Mouse (Mus musculus): ENCODE results near the gene Cdk14. TPM values are rescaled to one million over a fixed set of nuclear protein-coding genes. Genes with fewer than 3 reads are reported as not detected.

Gene Cdk14
- polyA plus RNA-seq, 1 experiment from 2014 or later, result 21.8 TPM

DNA sequence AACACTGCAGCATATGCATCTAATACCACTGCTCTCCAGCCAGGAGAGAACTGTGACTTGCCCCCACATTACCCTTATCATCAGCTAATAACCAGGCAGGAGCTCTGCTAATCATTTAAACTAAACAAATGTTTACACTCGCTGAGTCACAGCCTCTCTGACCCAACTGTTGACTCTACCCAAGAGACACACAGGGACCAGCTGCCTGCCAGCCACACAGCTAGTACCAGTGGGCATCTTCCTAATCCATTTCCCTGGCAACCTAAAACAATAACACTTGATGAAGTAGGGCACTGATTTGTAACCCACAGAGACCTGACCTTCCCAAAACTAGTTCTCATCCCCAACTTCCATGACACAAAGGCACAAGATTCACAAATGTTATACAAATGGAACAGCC lies 119.8 kb downstream of the Cdk14 start:
- Histone ChIP-seq H3K27me3 (no peaks in the 10 kb centered on the region), H3K9ac (no peak overlapping the region), H3K4me2 (no peak overlapping the region), H3K36me3 (ENCODE audit: poor library complexity, severe bottlenecking) (no peaks in the 10 kb centered on the region), H3K27ac (no peak overlapping the region), H3K4me3 (no peak overlapping the region), H3K9me3 (replicated peaks) (no peaks in the 10 kb centered on the region), H3K4me1 (0 out of 2 replicates have a peak, but pooled peaks cover 3% of the 10 kb centered on the region)
- WGBS, result 64% methylated on average over 1 of the region's 1 CpGs
- no peak for ATAC-seq

- whole genome bisulfite sequencing, result 91% methylated on average over 7 of the region's 7 CpGs
- Histone ChIP-seq H3K4me1 (0 out of 2 replicates have a peak, but pooled peaks cover 3% of the 10 kb centered on the region), H3K36me3 (ENCODE audit: poor library complexity, severe bottlenecking) (no peaks in the 10 kb centered on the region), H3K4me3 (no peak overlapping the region), H3K9ac (no peak overlapping the region), H3K4me2 (no peak overlapping the region), H3K9me3 (replicated peaks) (no peaks in the 10 kb centered on the region), H3K27me3 (no peaks in the 10 kb centered on the region), H3K27ac (no peak overlapping the region)
- ATAC-seq, result no peak
Measured at GRCm38 (mm10) chr5:5297222-5297621, 122.9 kb downstream of the Cdk14 start.

DNA sequence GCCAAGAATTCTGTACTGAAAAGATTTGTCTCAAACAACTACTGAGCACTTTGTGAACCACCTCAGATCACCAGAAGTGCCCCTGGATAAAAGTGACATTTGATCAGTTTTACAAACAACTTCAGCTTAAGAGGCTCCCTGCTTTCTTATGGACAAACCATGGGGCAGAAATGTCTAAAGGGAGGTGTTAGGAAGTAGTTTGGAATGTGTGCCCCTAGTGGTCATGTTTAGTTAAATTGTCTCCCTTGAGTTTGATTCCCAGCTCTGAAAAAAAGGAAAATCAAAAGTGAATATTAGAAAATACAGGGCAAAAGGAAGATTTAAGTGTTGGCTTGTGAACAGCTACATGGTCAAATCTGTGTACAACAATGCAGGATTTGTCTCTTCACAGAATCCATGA lies 123.3 kb downstream of the Cdk14 start:
- no peaks in the 10 kb centered on the region for H3K9me3 ChIP-seq (replicated peaks)
- no peak for ATAC-seq
- H3K9ac ChIP-seq, result no peak overlapping the region
- H3K27ac ChIP-seq, result no peak overlapping the region
- no peaks in the 10 kb centered on the region for H3K27me3 ChIP-seq
- H3K4me3 ChIP-seq, result no peak overlapping the region
- H3K4me2 ChIP-seq, result no peak overlapping the region
- H3K36me3 ChIP-seq (ENCODE audit: poor library complexity, severe bottlenecking), result no peaks in the 10 kb centered on the region
- H3K4me1 ChIP-seq, result 0 out of 2 replicates have a peak, but pooled peaks cover 3% of the 10 kb centered on the region

DNA sequence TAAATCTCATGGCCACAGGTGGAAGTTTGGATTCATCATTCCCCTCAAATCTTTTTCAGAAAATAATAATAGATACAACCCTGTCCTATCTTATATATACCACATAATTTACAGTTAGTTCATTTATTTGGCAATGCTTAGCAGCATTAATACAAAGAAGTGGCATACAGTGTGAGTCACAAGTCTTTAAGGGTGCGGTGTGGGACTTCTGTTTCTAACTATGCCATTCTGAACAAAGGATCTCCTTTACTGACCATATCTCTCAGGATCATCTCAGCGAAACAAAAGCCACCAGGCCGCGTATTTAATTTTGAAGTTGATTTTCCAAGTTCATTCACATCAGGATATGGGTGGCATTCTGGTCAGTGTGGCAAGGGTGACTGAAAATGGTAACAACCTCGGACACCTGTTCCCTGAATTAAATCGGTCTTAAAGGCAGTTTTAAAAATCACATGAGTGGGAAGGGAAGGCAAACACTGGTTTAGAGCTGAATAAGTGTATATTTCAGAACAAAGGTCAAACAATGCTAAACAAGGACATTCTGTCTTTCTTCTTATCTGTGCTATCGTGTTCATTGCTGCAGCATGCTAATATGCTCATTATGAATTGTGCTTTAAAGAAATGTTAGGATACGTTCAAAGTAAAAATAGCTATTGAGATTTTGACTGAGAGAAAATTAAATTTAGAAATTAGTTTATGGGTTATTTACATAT lies 127.1 kb downstream of the Cdk14 start:
- Histone ChIP-seq H3K9ac (no peak overlapping the region), H3K4me2 (no peak overlapping the region), H3K27ac (no peak overlapping the region), H3K36me3 (ENCODE audit: poor library complexity, severe bottlenecking) (no peaks in the 10 kb centered on the region), H3K9me3 (replicated peaks) (no peaks in the 10 kb centered on the region), H3K27me3 (no peaks in the 10 kb centered on the region), H3K4me3 (no peak overlapping the region), H3K4me1 (no peaks in the 10 kb centered on the region)
- no peak for ATAC-seq
- 89% methylated on average over 8 of the region's 8 CpGs for whole genome bisulfite sequencing

DNA sequence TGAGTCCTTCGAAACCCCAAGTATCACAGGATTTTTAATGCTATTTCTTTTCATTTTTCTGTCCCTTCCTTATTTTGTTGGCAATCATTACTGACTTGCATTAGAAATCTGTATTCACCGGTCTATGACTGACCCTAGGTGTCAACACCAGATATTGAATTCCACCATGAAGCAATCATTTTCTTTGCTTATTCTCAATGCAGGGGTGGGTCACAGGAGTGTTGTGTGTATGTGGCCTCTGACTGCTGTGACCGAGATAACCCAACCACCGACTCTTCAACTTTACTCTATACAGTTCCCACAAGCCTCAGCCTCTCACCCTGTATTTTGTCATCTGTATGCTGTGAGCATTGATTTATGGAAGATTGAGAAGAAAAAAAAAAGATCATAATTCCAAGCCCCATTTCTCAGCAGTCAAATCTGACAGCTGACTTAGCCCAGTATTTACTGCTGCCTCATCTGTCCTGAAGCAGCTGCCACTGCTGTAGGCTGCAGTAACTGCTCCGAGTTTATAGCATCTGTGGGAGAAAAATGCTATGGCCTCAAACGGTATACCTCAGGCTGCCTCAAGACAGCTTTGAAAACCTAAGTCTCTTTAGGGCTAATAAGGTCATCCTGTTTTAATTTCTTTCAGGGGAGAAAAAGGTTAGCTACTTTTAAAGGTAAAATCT lies 128.7 kb downstream of the Cdk14 start:
- Histone ChIP-seq H3K36me3 (ENCODE audit: poor library complexity, severe bottlenecking) (no peaks in the 10 kb centered on the region), H3K27ac (no peak overlapping the region), H3K27me3 (no peaks in the 10 kb centered on the region), H3K9ac (no peak overlapping the region), H3K4me1 (no peaks in the 10 kb centered on the region), H3K9me3 (replicated peaks) (no peaks in the 10 kb centered on the region), H3K4me2 (no peak overlapping the region), H3K4me3 (no peak overlapping the region)
- no peak for ATAC-seq
- 83% methylated on average over 6 of the region's 6 CpGs for WGBS

DNA sequence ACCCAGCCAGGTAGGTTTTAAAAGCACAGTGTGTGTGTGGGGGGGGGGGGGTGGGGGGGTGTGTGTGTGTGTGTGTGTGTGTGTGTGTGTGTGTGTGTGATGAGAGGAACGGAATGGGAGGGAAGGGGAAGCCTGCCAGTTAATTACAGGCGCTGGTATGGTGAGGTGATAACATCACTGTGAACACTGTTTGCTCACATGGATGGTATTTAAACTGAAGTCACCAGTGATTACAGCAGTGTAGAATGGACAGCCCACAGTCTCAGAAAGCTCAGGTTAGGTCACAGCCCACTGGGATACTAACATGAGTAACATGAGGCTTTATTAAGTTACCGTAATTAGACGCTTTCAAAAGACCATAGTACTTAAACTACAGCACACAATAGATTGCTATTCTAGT lies 129.4 kb downstream of the Cdk14 start:
- H3K27ac ChIP-seq, result no peak overlapping the region
- H3K27me3 ChIP-seq, result no peaks in the 10 kb centered on the region
- WGBS, result 85% methylated on average over 3 of the region's 4 CpGs
- H3K4me1 ChIP-seq, result no peaks in the 10 kb centered on the region
- no peak for ATAC-seq
- no peak overlapping the region for H3K4me3 ChIP-seq
- H3K4me2 ChIP-seq, result no peak overlapping the region
- no peaks in the 10 kb centered on the region for H3K36me3 ChIP-seq (ENCODE audit: poor library complexity, severe bottlenecking)
- no peaks in the 10 kb centered on the region for H3K9me3 ChIP-seq (replicated peaks)
- H3K9ac ChIP-seq, result no peak overlapping the region

- no peak for ATAC-seq
- no peaks in the 10 kb centered on the region for H3K36me3 ChIP-seq (ENCODE audit: poor library complexity, severe bottlenecking)
- WGBS, result 97% methylated on average over 3 of the region's 3 CpGs
- no peaks in the 10 kb centered on the region for H3K4me1 ChIP-seq
- no peak overlapping the region for H3K4me2 ChIP-seq
- H3K27ac ChIP-seq, result no peak overlapping the region
- H3K4me3 ChIP-seq, result no peak overlapping the region
- H3K27me3 ChIP-seq, result no peaks in the 10 kb centered on the region
- H3K9me3 ChIP-seq (replicated peaks), result no peaks in the 10 kb centered on the region
- H3K9ac ChIP-seq, result no peak overlapping the region
Measured at GRCm38 (mm10) chr5:5285876-5286275, 134.2 kb downstream of the Cdk14 start.

GRCm38 (mm10) chr5:5284531-5284930 lies 135.6 kb downstream of the Cdk14 start:
- H3K27me3 ChIP-seq, result no peaks in the 10 kb centered on the region
- no peak overlapping the region for H3K9ac ChIP-seq
- no peak overlapping the region for H3K4me3 ChIP-seq
- H3K4me2 ChIP-seq, result no peak overlapping the region
- H3K9me3 ChIP-seq (replicated peaks), result no peaks in the 10 kb centered on the region
- no peak overlapping the region for H3K27ac ChIP-seq
- no peaks in the 10 kb centered on the region for H3K4me1 ChIP-seq
- no peaks in the 10 kb centered on the region for H3K36me3 ChIP-seq (ENCODE audit: poor library complexity, severe bottlenecking)
- no peak for ATAC-seq
- WGBS, result 93% methylated on average over 5 of the region's 5 CpGs

DNA sequence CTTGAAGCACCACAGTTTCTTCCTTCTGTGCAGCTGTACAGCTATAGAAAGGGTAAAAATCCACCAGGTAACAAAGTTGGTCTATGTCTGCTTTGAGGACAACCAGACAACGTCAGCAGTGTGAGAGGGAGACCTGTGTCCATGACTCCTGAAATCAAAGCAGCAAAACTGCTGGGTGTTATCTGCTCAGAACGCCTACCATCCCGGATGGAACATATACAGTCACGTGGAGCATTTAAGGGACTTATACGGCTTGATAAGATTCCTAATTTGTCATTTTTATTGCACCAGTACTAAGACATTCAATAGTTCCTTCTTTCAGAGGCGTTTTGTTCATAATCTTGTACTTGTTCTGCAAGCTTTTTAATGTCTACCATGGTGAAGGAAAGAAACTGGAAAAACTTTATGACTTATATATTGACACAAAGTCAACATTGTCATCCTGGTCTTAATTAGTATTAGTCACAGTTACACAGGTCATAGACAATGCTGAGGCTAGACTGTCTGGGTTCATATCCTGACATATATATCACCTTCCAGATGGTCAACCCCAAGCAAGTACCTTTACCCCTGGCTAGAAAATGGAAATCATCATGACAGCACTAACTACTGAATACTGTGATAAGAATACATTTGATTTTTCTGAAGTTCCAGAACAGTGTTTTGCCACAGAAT lies 136.2 kb downstream of the Cdk14 start:
- no peak overlapping the region for H3K27ac ChIP-seq
- H3K9ac ChIP-seq, result no peak overlapping the region
- ATAC-seq, result no peak
- H3K4me1 ChIP-seq, result no peaks in the 10 kb centered on the region
- H3K4me3 ChIP-seq, result no peak overlapping the region
- whole genome bisulfite sequencing, result 89% methylated on average over 6 of the region's 6 CpGs
- H3K4me2 ChIP-seq, result no peak overlapping the region
- no peaks in the 10 kb centered on the region for H3K27me3 ChIP-seq
- no peaks in the 10 kb centered on the region for H3K36me3 ChIP-seq (ENCODE audit: poor library complexity, severe bottlenecking)
- no peaks in the 10 kb centered on the region for H3K9me3 ChIP-seq (replicated peaks)

GRCm38 (mm10) chr5:5282425-5282824 lies 137.7 kb downstream of the Cdk14 start:
- WGBS, result 92% methylated on average over 5 of the region's 5 CpGs
- no peaks in the 10 kb centered on the region for H3K4me1 ChIP-seq
- no peaks in the 10 kb centered on the region for H3K9me3 ChIP-seq (replicated peaks)
- no peaks in the 10 kb centered on the region for H3K27me3 ChIP-seq
- no peak for ATAC-seq
- no peaks in the 10 kb centered on the region for H3K36me3 ChIP-seq (ENCODE audit: poor library complexity, severe bottlenecking)
- no peak overlapping the region for H3K4me3 ChIP-seq
- H3K27ac ChIP-seq, result no peak overlapping the region
- no peak overlapping the region for H3K4me2 ChIP-seq
- H3K9ac ChIP-seq, result no peak overlapping the region

- H3K4me3 ChIP-seq, result no peak overlapping the region
- 35% methylated on average over 2 of the region's 2 CpGs for WGBS
- no peak overlapping the region for H3K27ac ChIP-seq
- ATAC-seq, result no peak
- no peaks in the 10 kb centered on the region for H3K36me3 ChIP-seq (ENCODE audit: poor library complexity, severe bottlenecking)
- H3K9ac ChIP-seq, result no peak overlapping the region
- no peak overlapping the region for H3K4me2 ChIP-seq
- no peaks in the 10 kb centered on the region for H3K9me3 ChIP-seq (replicated peaks)
- peaks cover 18% of the 10 kb centered on the region for H3K4me1 ChIP-seq
- no peaks in the 10 kb centered on the region for H3K27me3 ChIP-seq
Measured at GRCm38 (mm10) chr5:5275321-5275720, 144.8 kb downstream of the Cdk14 start.

DNA sequence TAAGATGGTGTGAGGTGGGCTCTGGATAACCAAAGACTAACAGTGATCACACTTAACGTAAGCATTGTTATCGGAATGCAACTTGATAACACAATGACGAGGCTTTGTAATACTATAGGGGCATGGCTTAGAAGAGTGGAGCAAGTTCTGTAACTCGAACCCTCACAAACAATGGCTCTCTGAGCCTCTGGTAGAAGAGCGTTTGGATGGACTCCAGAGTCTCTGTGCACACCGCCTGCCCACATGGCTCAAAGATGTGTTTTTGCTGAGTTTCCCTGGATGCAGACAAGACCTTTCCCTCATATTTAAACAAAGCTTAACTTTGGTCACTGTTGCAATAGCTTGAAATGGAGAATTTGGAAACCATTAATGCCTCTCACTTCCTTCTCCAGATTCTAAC lies 145.8 kb downstream of the Cdk14 start:
- Histone ChIP-seq H3K27ac (no peak overlapping the region), H3K9me3 (replicated peaks) (no peaks in the 10 kb centered on the region), H3K4me2 (no peak overlapping the region), H3K4me3 (no peak overlapping the region), H3K4me1 (peaks cover 18% of the 10 kb centered on the region), H3K27me3 (no peaks in the 10 kb centered on the region), H3K36me3 (ENCODE audit: poor library complexity, severe bottlenecking) (no peaks in the 10 kb centered on the region), H3K9ac (no peak overlapping the region)
- ATAC-seq, result no peak
- WGBS, result 65% methylated on average over 6 of the region's 6 CpGs
